ENCODE assay signal across 12 mouse cellular contexts in genomic region chr12:70533375-70533935, GRCm38 (mm10).
A peak's percentile ranks its signal among the peaks of the same experiment; 100 is the strongest.
DNase-seq lines count a peak whose midpoint lies in the region; ATAC-seq and TF ChIP-seq lines count a peak whose summit lies in the region.
"Had no signal": no experiment of that assay in that cellular context is flagged by ENCODE, and none has a peak within 500 bp of the region (broad histone marks: within the 10 kb centered on the region; RNA-seq: fewer than 3 reads in every experiment).

No protein-coding gene starts in this region.

- no peak overlapping the region for H3K4me2 ChIP-seq in midbrain, embryonic 15.5 days
- H3K4me2 ChIP-seq in midbrain, embryonic 13.5 days (replicated peaks): no peak overlapping the region
- no peak overlapping the region for H3K4me2 ChIP-seq in heart, postnatal 0 days (ENCODE audit: low read depth, low read length)
- H3K4me2 ChIP-seq in stomach, postnatal 0 days (replicated peaks; ENCODE audit: low read depth): no peak overlapping the region
- H3K4me2 ChIP-seq: forebrain, embryonic 15.5 days had no signal

- no peak for ATAC-seq in midbrain, embryonic 15.5 days (replicated peaks)
- no peak for ATAC-seq in midbrain, embryonic 13.5 days
- ATAC-seq in heart, postnatal 0 days (ENCODE audit: insufficient read depth, low read depth): no peak
- no peak for ATAC-seq in stomach, postnatal 0 days (ENCODE audit: low FRiP score, low TSS enrichment)
- no peak for ATAC-seq in CD4-positive, CD25-positive, alpha-beta regulatory T cell, adult 4 months
- ATAC-seq: forebrain, embryonic 15.5 days had no signal

- no peak for TF ChIP-seq EP300 in heart, postnatal 0 days (IDR thresholded peaks at IDR 0.05; ENCODE audit: low read depth)
- no peak for TF ChIP-seq EP300 in stomach, postnatal 0 days (optimal IDR thresholded peaks at IDR 0.05)

- WGBS in midbrain, embryonic 15.5 days: 64% methylated on average over 12 of the region's 12 CpGs
- 71% methylated on average over 12 of the region's 12 CpGs for WGBS in midbrain, embryonic 13.5 days
- WGBS in heart, postnatal 0 days: 79% methylated on average over 12 of the region's 12 CpGs
- WGBS in stomach, postnatal 0 days: 59% methylated on average over 12 of the region's 12 CpGs

- no peaks in the 10 kb centered on the region for H3K36me3 ChIP-seq in midbrain, embryonic 15.5 days (replicated peaks)
- H3K36me3 ChIP-seq in midbrain, embryonic 13.5 days: no peaks in the 10 kb centered on the region
- H3K36me3 ChIP-seq in heart, postnatal 0 days (replicated peaks; ENCODE audit: control insufficient read depth, insufficient read depth, low read length): no peaks in the 10 kb centered on the region
- no peaks in the 10 kb centered on the region for H3K36me3 ChIP-seq in stomach, postnatal 0 days (ENCODE audit: control insufficient read depth, insufficient read depth, low read length)
- H3K36me3 ChIP-seq: forebrain, embryonic 15.5 days had no signal

- H3K9ac ChIP-seq in midbrain, embryonic 15.5 days: no peak overlapping the region
- H3K9ac ChIP-seq in midbrain, embryonic 13.5 days (replicated peaks): no peak overlapping the region
- no peak overlapping the region for H3K9ac ChIP-seq in heart, postnatal 0 days (replicated peaks; ENCODE audit: low read depth, low read length)
- H3K9ac ChIP-seq in stomach, postnatal 0 days (ENCODE audit: low read length): no peak overlapping the region
- H3K9ac ChIP-seq: forebrain, embryonic 15.5 days had no signal

- no peak for TF ChIP-seq CTCF in heart, postnatal 0 days (IDR thresholded peaks at IDR 0.05; ENCODE audit: low read depth)
- TF ChIP-seq CTCF in stomach, postnatal 0 days (IDR thresholded peaks at IDR 0.05; ENCODE audit: low read depth): no peak

- no peaks in the 10 kb centered on the region for H3K27me3 ChIP-seq in midbrain, embryonic 15.5 days (replicated peaks)
- H3K27me3 ChIP-seq in midbrain, embryonic 13.5 days: no peaks in the 10 kb centered on the region
- H3K27me3 ChIP-seq in heart, postnatal 0 days (ENCODE audit: control insufficient read depth, insufficient read depth, low read length): no peaks in the 10 kb centered on the region
- no peaks in the 10 kb centered on the region for H3K27me3 ChIP-seq in stomach, postnatal 0 days (ENCODE audit: control insufficient read depth, insufficient read depth, low read length)
- H3K27me3 ChIP-seq: forebrain, embryonic 15.5 days had no signal

- H3K4me3 ChIP-seq in midbrain, embryonic 15.5 days: no peak overlapping the region
- no peak overlapping the region for H3K4me3 ChIP-seq in midbrain, embryonic 13.5 days (replicated peaks)
- no peak overlapping the region for H3K4me3 ChIP-seq in heart, postnatal 0 days (ENCODE audit: low read depth, low read length)
- H3K4me3 ChIP-seq in stomach, postnatal 0 days (ENCODE audit: low read depth, low read length): no peak overlapping the region
- H3K4me3 ChIP-seq: forebrain, embryonic 15.5 days had no signal

- peaks cover 10% of the 10 kb centered on the region; the same call in 1 of the 2 replicates for H3K4me1 ChIP-seq in midbrain, embryonic 15.5 days
- H3K4me1 ChIP-seq in midbrain, embryonic 13.5 days (replicated peaks): peaks cover 12% of the 10 kb centered on the region
- H3K4me1 ChIP-seq in heart, postnatal 0 days (ENCODE audit: control insufficient read depth, insufficient read depth): no peaks in the 10 kb centered on the region; the same call in 1 of the 2 replicates
- H3K4me1 ChIP-seq in stomach, postnatal 0 days (replicated peaks; ENCODE audit: control insufficient read depth, insufficient read depth): no peaks in the 10 kb centered on the region

- intact Hi-C loops in heart, postnatal 25 days (cut with DNase I): no loop called here

- DNase-seq in heart, adult 11 months: peak; percentile 88
- DNase-seq in heart, postnatal 25 days (ENCODE audit: low spot score): no peak
- no peak for DNase-seq in heart, postnatal 0 days (ENCODE audit: low spot score)
- DNase-seq in stomach, postnatal 0 days (ENCODE audit: low spot score): no peak
- no peak for DNase-seq in lung, postnatal 14 days
- DNase-seq: kidney, adult 8-10 months; lung, adult 18-20 months; thymus, postnatal 4 days had no signal

- H3K9me3 ChIP-seq in midbrain, embryonic 15.5 days: no peaks in the 10 kb centered on the region
- H3K9me3 ChIP-seq in midbrain, embryonic 13.5 days: no peaks in the 10 kb centered on the region
- no peaks in the 10 kb centered on the region for H3K9me3 ChIP-seq in heart, postnatal 0 days (replicated peaks; ENCODE audit: control insufficient read depth, low read length)
- no peaks in the 10 kb centered on the region for H3K9me3 ChIP-seq in stomach, postnatal 0 days (ENCODE audit: control insufficient read depth, low read length)
- H3K9me3 ChIP-seq: forebrain, embryonic 15.5 days had no signal

- 0 out of 2 replicates have a peak overlapping the region, but pooled peaks have one; percentile 22 for H3K27ac ChIP-seq in midbrain, embryonic 15.5 days
- H3K27ac ChIP-seq in midbrain, embryonic 13.5 days: no peak overlapping the region; the same call in 1 of the 2 replicates
- peak overlapping the region; percentile 60 for H3K27ac ChIP-seq in heart, postnatal 0 days (ENCODE audit: low read depth)
- peak overlapping the region; percentile 53 for H3K27ac ChIP-seq in stomach, postnatal 0 days (replicated peaks)
- H3K27ac ChIP-seq: forebrain, embryonic 15.5 days had no signal
